Mouse (Mus musculus) frontal cortex, adult (tissue): ENCODE data around the gene Olfr186.
"Not testable (repeated sequence)": the region's sequence is repeated elsewhere in the genome, so short reads cannot be mapped to it uniquely, and the experiment has no call there.

Experiments used
- ATAC-seq: cut with Nextera tagmentation; 2 replicates; pipeline ENCODE4 v1.9.2; 2017; ENCODE audit warnings: mild to moderate bottlenecking, moderate library complexity, mixed read lengths; ENCODE audit not compliant: low TSS enrichment

The Olfr186 gene

DNA sequence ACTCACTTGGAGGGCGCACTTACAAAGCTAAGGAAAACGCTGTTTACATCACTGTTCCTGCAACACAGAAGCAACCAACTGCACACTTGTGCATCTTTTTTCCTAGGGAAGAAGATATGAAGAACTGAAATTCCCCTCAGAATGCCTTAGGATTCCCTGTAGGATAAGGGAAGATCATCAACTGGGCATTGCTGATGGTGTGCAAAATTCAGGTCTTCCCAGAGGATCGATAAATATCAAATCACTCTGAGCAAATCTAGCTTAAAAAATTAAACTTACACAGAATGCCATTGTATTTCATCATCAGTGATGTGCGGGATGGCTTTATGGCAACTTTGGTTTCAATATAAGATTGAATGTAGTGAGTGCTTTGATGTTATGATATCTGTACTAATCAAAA is at the start of gene Olfr186:
Olfr186 (minus strand) TSS at position 101 of the 400 bp plus-strand sequence.
- no peak for ATAC-seq

- ATAC-seq: no peak
Observed at GRCm38 (mm10) chr16:59077905-59078304, 47.8 kb upstream of the Olfr186 start, which contains the start of gene Olfr190. Gene Olfr190, minus strand, starts transcription at chr16:59078005.

GRCm38 (mm10) chr16:59073520-59073919 is 43.4 kb upstream of the Olfr186 start:
- no peak for ATAC-seq

- ATAC-seq: no peak
Observed at GRCm38 (mm10) chr16:59071755-59072154, 41.7 kb upstream of the Olfr186 start.

DNA sequence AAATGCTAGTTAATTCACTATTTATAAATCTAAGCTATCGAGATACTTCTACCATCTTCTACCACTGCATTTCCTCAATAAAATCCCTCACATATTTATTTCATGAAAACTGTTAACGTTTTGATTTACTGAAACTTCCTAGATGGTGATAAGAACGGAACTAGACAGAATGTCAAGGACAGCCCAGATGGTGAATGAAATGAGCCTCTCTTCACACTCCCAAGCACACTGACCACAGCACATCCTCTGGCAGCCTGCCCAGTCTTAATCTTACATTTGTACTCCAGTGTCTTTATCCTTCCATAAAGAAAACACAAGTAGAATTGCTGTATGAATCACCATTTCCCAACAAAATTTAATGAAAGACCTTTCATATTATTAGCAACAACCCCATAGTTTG is 32.3 kb upstream of the Olfr186 start:
- ATAC-seq: not testable (repeated sequence)

- ATAC-seq: not testable (repeated sequence)
Observed at GRCm38 (mm10) chr16:59049286-59049685, 19.2 kb upstream of the Olfr186 start.

DNA sequence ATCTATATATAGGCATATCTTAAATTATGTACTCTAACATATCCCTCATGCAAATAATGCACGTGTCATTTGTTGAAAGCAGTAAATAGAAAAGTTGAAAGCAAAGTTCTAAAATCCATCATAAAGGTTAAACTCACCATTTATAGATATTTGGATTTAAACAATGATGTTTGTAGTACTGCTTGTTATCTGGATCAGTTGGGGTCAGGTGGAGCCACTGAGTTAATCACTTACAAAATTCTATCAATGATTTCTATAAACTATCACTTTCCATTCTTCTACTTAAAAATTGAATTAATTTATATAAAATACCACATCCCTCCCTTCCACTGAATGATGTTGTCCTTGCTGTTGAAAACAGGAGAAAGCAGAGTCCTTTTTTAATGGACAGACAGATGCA is 18.8 kb upstream of the Olfr186 start:
- no peak for ATAC-seq

- no peak for ATAC-seq
Observed at GRCm38 (mm10) chr16:59047579-59047978, 17.5 kb upstream of the Olfr186 start.

GRCm38 (mm10) chr16:59045835-59046234 is 15.7 kb upstream of the Olfr186 start:
- ATAC-seq: no peak

- no peak for ATAC-seq
Observed at GRCm38 (mm10) chr16:59039710-59040109, 9.6 kb upstream of the Olfr186 start, which contains the start of gene Olfr187. Gene Olfr187, minus strand, starts transcription at chr16:59039767.

DNA sequence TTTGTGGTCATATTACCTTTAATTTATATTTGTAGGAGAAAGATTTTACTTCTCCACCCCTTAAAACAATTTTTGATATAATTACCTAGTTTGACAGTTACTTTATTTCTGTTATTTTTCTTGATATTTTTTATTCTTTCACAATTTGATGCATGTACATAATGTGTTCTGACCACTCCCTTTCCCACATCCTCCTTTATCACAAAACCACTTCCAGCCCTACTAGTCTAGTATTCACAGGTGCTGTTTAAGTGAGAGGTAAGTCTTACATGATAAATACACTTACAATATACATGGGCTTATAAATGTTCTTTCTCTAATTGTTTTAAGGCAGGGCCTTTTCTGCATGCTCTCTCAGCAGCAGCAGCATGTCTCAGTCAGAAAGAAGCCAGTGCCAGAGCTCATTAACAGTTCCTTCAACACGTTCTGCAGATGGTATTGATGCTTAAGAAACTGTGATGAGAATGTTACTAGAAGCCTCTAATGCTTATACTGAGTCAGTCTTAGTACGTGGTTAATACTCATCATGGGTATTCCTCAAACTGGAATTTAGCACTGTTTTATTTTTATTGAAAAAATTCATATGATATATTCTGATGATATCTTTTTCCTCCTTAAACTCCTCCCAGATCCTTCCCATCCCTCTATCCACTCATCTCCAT is 16.6 kb downstream of the Olfr186 start:
- no peak for ATAC-seq

- ATAC-seq: no peak
Observed at GRCm38 (mm10) chr16:59007146-59007545, 22.9 kb downstream of the Olfr186 start.

DNA sequence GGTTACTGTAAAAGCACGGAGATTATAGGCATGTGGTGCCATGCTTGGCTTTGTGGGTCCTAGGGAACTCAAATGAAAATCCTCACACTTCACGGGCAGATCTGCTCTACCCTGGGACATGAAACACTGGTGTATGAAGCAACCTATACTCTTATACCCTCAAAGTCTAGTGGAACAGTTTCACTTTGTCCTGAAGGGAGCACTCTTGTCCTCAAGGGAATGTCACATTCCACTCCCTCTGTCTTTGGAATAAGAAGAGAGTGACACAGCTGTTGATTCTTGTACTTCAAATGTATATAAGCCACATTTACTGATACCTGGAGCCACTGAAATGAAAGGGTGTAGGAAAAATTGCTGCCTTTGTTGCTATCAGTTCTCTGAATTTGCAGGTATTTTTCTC is 35.0 kb downstream of the Olfr186 start, which contains the start of gene Olfr183:
Olfr183 (plus strand) TSS at position 301 of the 400 bp plus-strand sequence.
- no peak for ATAC-seq
